Mouse (Mus musculus) neural tube, embryonic 15.5 days (tissue): Measurements from ENCODE around the gene Tceal5. TPM values are rescaled to one million over a fixed set of nuclear protein-coding genes. Genes with fewer than 3 reads are reported as not detected.

Experiments
- ATAC-seq: fragments of 200-750 bp; cut with Nextera tagmentation; 2 replicates; pipeline ENCODE4 v1.8.0; 2017; ENCODE audit warnings: mild to moderate bottlenecking, moderate TSS enrichment, moderate library complexity; ENCODE audit not compliant: low FRiP score
- H3K27ac ChIP-seq: fragments of 300-500 bp; sonication (generic); replicated peaks from 2 replicates; pipeline ENCODE4 v1.5.1; 2015; ENCODE audit warnings: mild to moderate bottlenecking, inconsistent platforms
- H3K27me3 ChIP-seq: fragments of 300-500 bp; sonication (generic); replicated peaks from 2 replicates; pipeline ENCODE4 v1.6.1; 2015; ENCODE audit warnings: inconsistent platforms
- H3K36me3 ChIP-seq: fragments of 300-500 bp; sonication (generic); 2 replicates; pipeline ENCODE4 v1.6.1; 2015; ENCODE audit warnings: inconsistent platforms
- H3K4me1 ChIP-seq: fragments of 300-500 bp; sonication (generic); 2 replicates; pipeline ENCODE4 v1.6.1; 2015; ENCODE audit warnings: inconsistent platforms
- H3K4me2 ChIP-seq: fragments of 300-500 bp; sonication (generic); 2 replicates; pipeline ENCODE4 v1.6.1; 2015; ENCODE audit warnings: inconsistent platforms, mild to moderate bottlenecking, moderate library complexity
- H3K4me3 ChIP-seq: fragments of 300-500 bp; sonication (generic); replicated peaks from 2 replicates; pipeline ENCODE4 v1.5.1; 2015; ENCODE audit warnings: mild to moderate bottlenecking, inconsistent platforms
- H3K9ac ChIP-seq: fragments of 300-500 bp; sonication (generic); replicated peaks from 2 replicates; pipeline ENCODE4 v1.6.1; 2015; ENCODE audit warnings: mild to moderate bottlenecking, inconsistent platforms
- H3K9me3 ChIP-seq: fragments of 300-500 bp; sonication (generic); replicated peaks from 2 replicates; pipeline ENCODE4 v1.6.1; 2016; ENCODE audit warnings: inconsistent platforms
- WGBS: fragments of 180-500 bp; shearing (Covaris S2); methylation state at CpG from one replicate; pipeline ENCODE4 v1.1.7; 2015; ENCODE audit warnings: mixed read lengths; 5-methylcytosine and 5-hydroxymethylcytosine counted together
- polyA plus RNA-seq: library from polyadenylated mRNA; unstranded; fragments of >200 nt; fragmentation: Nextera tagmentation; extraction: Ambion mirVana; gene quantifications from 2 replicates; pipeline ENCODE4 v1.2.1, GENCODE M21; 2015

Tceal5 gene
- polyA plus RNA-seq = 37.1 and 41.2 TPM in 2 replicates

DNA sequence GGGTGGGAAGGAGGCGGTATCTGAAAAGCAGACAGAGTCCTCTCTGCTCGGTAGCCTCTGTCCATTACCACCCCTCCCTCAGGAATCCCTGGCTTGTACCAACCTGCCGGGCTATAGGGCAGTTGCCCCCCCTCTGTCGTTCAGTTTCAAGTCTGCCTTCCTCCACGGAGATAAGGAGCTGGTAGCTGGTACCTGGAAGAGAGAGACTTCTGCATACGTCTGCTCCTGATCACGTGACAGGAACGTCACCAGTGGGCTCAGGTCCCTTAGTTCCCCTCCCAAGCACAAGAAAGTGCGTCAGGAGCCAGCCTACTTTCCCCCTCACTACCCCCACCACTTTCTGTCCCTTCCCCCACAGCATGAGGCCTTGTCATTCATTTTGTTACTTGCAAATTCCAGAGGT, at the start of gene Tceal5:
Tceal5 (minus strand) TSS at position 213 of the 403 bp plus-strand sequence.
- ATAC-seq = peak; percentile 95
- WGBS = 28% methylated on average over 9 of the region's 9 CpGs
- H3K4me3 ChIP-seq = peak within 1 kb of the TSS; percentile 47

GRCm38 (mm10) chrX:136252023-136252729, 48.5 kb upstream of the Tceal5 start:
- Histone ChIP-seq H3K27me3 (no peaks in the 10 kb centered on the region), H3K27ac (no peak overlapping the region), H3K9ac (no peak overlapping the region), H3K4me3 (no peak overlapping the region), H3K4me1 (no peaks in the 10 kb centered on the region), H3K4me2 (no peak overlapping the region), H3K36me3 (no peaks in the 10 kb centered on the region), H3K9me3 (no peaks in the 10 kb centered on the region)
- 63% methylated on average over 6 of the region's 6 CpGs for WGBS
- no peak for ATAC-seq

More for the DNA sequence above, at the start of gene Tceal5:
- peaks cover 4% of the 10 kb centered on the region; the same call in 1 of the 2 replicates for H3K4me1 ChIP-seq
- no peaks in the 10 kb centered on the region for H3K27me3 ChIP-seq
- peak within 1 kb of the TSS; percentile 54 for H3K4me2 ChIP-seq
- peak within 1 kb of the TSS; percentile 77 for H3K27ac ChIP-seq
- H3K9ac ChIP-seq = peak within 1 kb of the TSS; percentile 58
- no peaks in the 10 kb centered on the region for H3K36me3 ChIP-seq
- no peaks in the 10 kb centered on the region for H3K9me3 ChIP-seq

DNA sequence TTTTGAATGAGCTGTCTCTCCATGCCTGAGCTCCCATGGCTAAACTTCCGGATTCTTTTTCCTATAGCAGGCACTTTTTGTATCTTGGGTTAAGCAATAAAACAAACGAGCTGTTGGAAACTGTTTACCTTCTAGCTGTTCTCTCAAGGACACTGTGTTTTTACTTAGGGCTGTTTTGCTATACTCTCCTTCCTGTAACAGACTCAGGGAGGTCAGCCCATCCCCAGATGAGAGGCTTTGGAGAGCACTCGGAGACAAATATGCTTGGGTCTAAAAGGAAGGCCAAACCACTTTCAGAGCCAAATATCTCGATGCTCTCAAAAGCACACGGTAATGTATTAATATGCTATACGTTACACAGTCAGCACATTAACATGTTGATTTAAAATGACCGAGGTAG, 46.0 kb upstream of the Tceal5 start:
- H3K36me3 ChIP-seq = no peaks in the 10 kb centered on the region

GRCm38 (mm10) chrX:136248811-136249210, 45.1 kb upstream of the Tceal5 start:
- 58% methylated on average over 6 of the region's 6 CpGs for WGBS
- no peak for ATAC-seq
- Histone ChIP-seq H3K36me3 (no peaks in the 10 kb centered on the region), H3K4me2 (no peak overlapping the region), H3K9ac (no peak overlapping the region), H3K4me3 (no peak overlapping the region), H3K4me1 (no peaks in the 10 kb centered on the region; the same call in 1 of the 2 replicates), H3K9me3 (no peaks in the 10 kb centered on the region), H3K27me3 (no peaks in the 10 kb centered on the region), H3K27ac (no peak overlapping the region)

More for the DNA sequence above, 46.0 kb upstream of the Tceal5 start:
- H3K4me2 ChIP-seq = no peak overlapping the region
- no peak for ATAC-seq
- H3K27me3 ChIP-seq = no peaks in the 10 kb centered on the region
- H3K27ac ChIP-seq = no peak overlapping the region
- H3K4me1 ChIP-seq = no peaks in the 10 kb centered on the region; the same call in 1 of the 2 replicates
- H3K9ac ChIP-seq = no peak overlapping the region
- H3K9me3 ChIP-seq = no peaks in the 10 kb centered on the region
- H3K4me3 ChIP-seq = no peak overlapping the region
- 77% methylated on average over 7 of the region's 7 CpGs for WGBS

DNA sequence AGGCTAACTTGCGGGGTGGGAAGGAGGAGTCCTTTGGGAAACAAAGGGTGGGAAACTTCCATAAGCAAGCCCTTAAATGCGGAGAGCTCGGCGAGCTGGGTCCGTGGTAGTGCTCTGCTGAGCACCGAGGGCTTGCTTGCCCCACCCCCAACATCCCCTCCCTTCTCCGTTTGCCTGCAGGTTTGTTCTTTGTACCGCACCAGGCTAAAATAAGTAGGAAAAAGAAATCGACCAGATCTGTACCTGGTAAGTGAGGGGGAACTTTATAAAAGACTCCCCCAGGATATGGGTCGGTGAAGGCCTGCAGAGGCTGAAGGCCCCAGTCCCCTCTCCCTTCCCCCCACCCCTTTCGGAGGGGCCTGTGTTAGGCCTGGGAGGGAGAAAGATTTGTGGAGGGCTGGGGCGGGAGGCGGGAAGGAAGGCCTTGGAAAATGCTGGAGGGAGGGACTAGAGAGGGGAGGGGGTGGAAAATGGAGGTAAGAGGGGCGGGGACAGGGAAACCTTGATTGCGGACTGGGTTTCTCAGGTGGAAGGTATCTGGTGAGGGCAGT, 41.9 kb upstream of the Tceal5 start:
- Histone ChIP-seq H3K4me2 (peak overlapping the region; percentile 52), H3K36me3 (no peaks in the 10 kb centered on the region), H3K4me1 (no peaks in the 10 kb centered on the region; the same call in 1 of the 2 replicates), H3K27me3 (no peaks in the 10 kb centered on the region), H3K27ac (peak overlapping the region; percentile 84), H3K9me3 (no peaks in the 10 kb centered on the region), H3K9ac (peak overlapping the region; percentile 66), H3K4me3 (peak overlapping the region; percentile 54)
- ATAC-seq = peak; percentile 86
- 24% methylated on average over 13 of the region's 15 CpGs for WGBS

- Histone ChIP-seq H3K9me3 (no peaks in the 10 kb centered on the region), H3K27me3 (no peaks in the 10 kb centered on the region), H3K4me3 (peak within 1 kb of the TSS; percentile 54), H3K4me1 (no peaks in the 10 kb centered on the region; the same call in 1 of the 2 replicates), H3K36me3 (no peaks in the 10 kb centered on the region), H3K9ac (peak within 1 kb of the TSS; percentile 66), H3K4me2 (peak within 1 kb of the TSS; percentile 52), H3K27ac (peak within 1 kb of the TSS; percentile 84)
- WGBS = 25% methylated on average over 20 of the region's 20 CpGs
- peak; percentile 96 for ATAC-seq
These were observed 41.0 kb upstream of the Tceal5 start, which contains the start of gene Tceal9 for GRCm38 (mm10) chrX:136244574-136245229. Gene Tceal9, plus strand, starts transcription at chrX:136245079.

GRCm38 (mm10) chrX:136243181-136243580, 39.5 kb upstream of the Tceal5 start:
- Histone ChIP-seq H3K27ac (no peak overlapping the region), H3K36me3 (no peaks in the 10 kb centered on the region), H3K9ac (no peak overlapping the region), H3K27me3 (no peaks in the 10 kb centered on the region), H3K4me1 (no peaks in the 10 kb centered on the region; the same call in 1 of the 2 replicates), H3K4me3 (no peak overlapping the region), H3K9me3 (no peaks in the 10 kb centered on the region), H3K4me2 (no peak overlapping the region)
- no peak for ATAC-seq
- WGBS = 79% methylated on average over 2 of the region's 2 CpGs

- Histone ChIP-seq H3K9me3 (no peaks in the 10 kb centered on the region), H3K4me2 (no peak overlapping the region), H3K27me3 (no peaks in the 10 kb centered on the region), H3K4me1 (no peaks in the 10 kb centered on the region), H3K9ac (no peak overlapping the region), H3K4me3 (no peak overlapping the region), H3K36me3 (no peaks in the 10 kb centered on the region), H3K27ac (no peak overlapping the region)
- ATAC-seq = no peak
- WGBS = 48% methylated on average over 3 of the region's 3 CpGs
These were observed 34.4 kb upstream of the Tceal5 start for GRCm38 (mm10) chrX:136238118-136238517.

DNA sequence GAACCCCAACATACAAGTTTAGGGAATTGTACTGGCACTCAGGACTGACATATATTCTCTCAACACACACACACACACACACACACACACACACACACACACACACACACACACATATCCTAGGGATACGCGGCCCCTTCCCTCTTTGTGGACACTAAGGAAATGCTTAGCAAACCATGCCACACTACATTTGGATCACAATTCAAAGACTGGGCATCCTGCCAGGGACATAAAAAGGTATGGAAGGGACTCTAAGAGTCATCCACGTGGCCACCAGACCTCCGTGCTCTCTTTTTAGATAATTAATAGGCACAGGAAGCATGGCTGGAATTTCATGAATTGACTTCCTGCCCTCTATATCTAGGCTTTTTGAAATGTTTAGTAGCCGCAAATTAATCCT, 24.1 kb upstream of the Tceal5 start:
- H3K27me3 ChIP-seq = no peaks in the 10 kb centered on the region; the same call in 1 of the 2 replicates
- H3K4me2 ChIP-seq = no peak overlapping the region
- H3K9me3 ChIP-seq = no peaks in the 10 kb centered on the region
- H3K4me1 ChIP-seq = no peaks in the 10 kb centered on the region
- no peak overlapping the region for H3K9ac ChIP-seq
- H3K36me3 ChIP-seq = no peaks in the 10 kb centered on the region
- no peak overlapping the region for H3K4me3 ChIP-seq
- H3K27ac ChIP-seq = no peak overlapping the region
- WGBS = 66% methylated on average over 5 of the region's 5 CpGs
- ATAC-seq = no peak

DNA sequence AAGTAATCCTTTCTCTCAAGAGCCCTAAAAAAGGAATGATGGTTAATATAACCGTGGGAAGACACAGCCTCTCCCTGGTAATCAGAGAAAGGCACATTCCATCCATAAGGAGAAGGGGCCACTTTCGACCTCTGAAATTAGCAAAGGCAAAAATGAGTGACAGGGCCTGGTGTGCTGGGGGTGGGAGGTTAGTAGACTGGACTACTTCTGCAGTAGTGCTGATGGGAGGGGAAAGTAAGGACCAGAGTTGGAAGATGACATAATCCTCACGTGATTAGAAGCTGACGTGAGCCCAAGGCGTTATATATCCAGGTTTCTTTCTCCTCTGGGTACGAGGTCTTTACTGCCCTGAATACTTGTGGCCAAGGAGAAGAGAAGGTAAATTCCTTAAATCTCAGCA, 20.0 kb upstream of the Tceal5 start:
- Histone ChIP-seq H3K27me3 (no peaks in the 10 kb centered on the region), H3K4me1 (no peaks in the 10 kb centered on the region), H3K4me2 (no peak overlapping the region), H3K4me3 (no peak overlapping the region), H3K9me3 (no peaks in the 10 kb centered on the region), H3K27ac (no peak overlapping the region), H3K9ac (no peak overlapping the region), H3K36me3 (no peaks in the 10 kb centered on the region)
- 76% methylated on average over 6 of the region's 6 CpGs for WGBS
- ATAC-seq = no peak

GRCm38 (mm10) chrX:136216303-136216702, 12.6 kb upstream of the Tceal5 start:
- Histone ChIP-seq H3K4me3 (no peak overlapping the region), H3K9me3 (no peaks in the 10 kb centered on the region)
- WGBS = 53% methylated on average over 1 of the region's 1 CpGs

More at GRCm38 (mm10) chrX:136216303-136216702, 12.6 kb upstream of the Tceal5 start:
- H3K9ac ChIP-seq = no peak overlapping the region
- H3K27me3 ChIP-seq = no peaks in the 10 kb centered on the region
- no peaks in the 10 kb centered on the region; the same call in 1 of the 2 replicates for H3K4me1 ChIP-seq
- ATAC-seq = no peak
- no peak overlapping the region for H3K27ac ChIP-seq
- H3K4me2 ChIP-seq = no peak overlapping the region
- H3K36me3 ChIP-seq = no peaks in the 10 kb centered on the region
